Mouse (Mus musculus): ENCODE measurements around the gene Tmem183a. TPM values are rescaled to one million over a fixed set of nuclear protein-coding genes. Genes with fewer than 3 reads are reported as not detected.

The Tmem183a gene
- total RNA-seq, 2 experiments from 2014 or later, result 13.8 to 19.5 TPM

- intact Hi-C loops (cut with DNase I; ENCODE audit: low total_unique reads), result no loop called here
- peak; percentile 80 for DNase-seq
These were observed 29.7 kb downstream of the Tmem183a start for GRCm38 (mm10) chr1:134331879-134332635.

DNA sequence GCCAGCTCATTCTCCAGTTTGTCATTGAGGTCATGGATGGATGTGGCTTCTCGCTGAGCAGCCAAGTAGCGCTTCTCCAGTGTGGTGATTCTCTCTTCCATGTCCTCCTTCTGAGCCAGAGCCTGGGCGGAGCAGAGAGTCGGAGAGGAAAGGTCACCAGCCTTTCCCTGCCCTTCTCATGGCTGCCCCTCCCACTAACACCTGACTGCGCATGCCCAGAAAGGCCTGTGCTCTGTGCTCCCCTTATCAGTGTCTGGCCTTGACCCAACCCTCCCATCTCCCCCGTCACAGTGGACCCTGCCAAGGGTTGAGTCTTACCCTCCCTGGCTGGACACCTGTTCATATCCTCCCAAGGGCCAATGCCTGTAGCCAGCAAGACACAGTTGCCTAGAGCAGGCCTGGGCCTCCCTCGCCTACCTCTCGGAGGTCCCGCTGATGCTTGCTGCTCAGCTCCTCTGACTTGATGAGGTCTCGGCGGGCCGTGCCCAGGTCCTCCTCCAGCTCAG, 34.9 kb downstream of the Tmem183a start:
- intact Hi-C loops (cut with DNase I; ENCODE audit: low total_unique reads), result no loop called here
- DNase-seq, result no peak

DNA sequence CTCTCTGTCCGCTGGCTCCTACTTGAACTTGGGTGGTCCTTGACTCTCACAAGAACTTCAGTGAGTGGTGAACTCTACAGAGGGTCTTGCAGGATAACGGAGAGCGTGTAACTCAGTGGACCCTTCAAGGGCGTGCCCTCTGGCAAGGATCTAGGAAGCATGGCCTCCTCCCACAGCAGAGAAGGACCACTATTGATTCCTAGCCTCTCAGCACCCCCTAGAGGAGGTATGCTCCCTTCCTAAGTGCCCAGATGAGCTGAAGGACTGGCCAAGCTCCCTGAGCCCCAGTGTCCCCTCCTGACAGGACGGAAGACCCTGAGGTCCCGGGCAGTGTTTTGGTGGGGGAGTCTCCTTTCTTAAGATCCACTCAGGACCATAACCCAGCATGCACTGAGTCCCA, 39.2 kb downstream of the Tmem183a start:
- DNase-seq, result peak; percentile 47
- intact Hi-C loops (cut with DNase I; ENCODE audit: low total_unique reads), result loop anchor here (5.0 kb wide), 3 partner anchors 80 to 170 kb away; no protein-coding TSS in a partner anchor

DNA sequence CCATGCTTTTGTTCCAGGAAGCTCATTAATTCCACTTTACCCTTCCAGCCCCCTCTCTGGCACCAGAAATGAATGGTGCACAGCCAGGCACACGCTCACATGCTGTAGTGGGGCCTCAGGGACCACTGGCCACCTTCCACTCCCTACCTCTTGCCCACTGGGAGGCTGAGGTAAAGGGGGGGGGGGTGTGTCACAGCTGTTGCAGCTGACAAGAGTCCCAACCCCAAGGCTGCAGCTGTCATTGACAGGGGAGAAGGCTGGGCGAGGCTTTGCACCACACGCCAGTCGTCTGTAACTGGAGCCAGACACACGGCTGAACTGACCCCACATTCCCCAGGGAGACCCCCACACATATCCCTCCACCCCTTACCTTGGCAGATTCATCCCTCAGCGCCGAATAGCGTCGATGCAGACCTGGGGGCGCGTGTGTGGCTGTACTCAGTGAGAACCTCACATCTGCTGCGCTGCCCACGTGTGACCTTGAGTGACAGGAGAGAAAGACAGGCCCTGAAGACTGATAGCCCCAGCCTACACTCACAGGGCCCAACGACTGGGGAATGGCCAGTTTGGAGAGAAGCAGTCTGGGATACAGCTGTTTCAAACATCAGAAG, 41.0 kb downstream of the Tmem183a start:
- intact Hi-C loops (cut with DNase I; ENCODE audit: low total_unique reads), result loop anchor here (5.0 kb wide), 3 partner anchors 78 to 168 kb away; no protein-coding TSS in a partner anchor
- DNase-seq, result no peak

DNA sequence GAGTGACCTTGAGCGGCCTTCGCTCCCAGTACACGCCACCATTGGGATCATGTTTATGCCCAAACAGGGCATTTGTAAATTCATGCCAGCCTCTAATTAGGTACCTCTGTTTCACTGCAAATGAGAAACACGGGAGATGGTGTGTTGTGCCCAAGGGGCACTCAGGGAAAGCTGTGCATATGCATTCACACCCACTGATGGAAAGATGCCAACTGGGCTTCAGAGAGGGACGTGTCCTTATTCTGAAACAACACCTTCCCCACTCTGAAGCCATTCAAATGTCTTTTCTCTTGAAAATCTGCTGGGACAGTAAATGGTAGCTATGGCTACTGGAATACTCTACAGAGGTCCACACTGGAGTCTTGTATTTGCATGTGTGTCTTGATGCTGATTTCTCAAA, 43.5 kb downstream of the Tmem183a start:
- DNase-seq, result no peak
- intact Hi-C loops (cut with DNase I; ENCODE audit: low total_unique reads), result no loop called here

GRCm38 (mm10) chr1:134316361-134316760, 45.4 kb downstream of the Tmem183a start:
- no peak for DNase-seq
- intact Hi-C loops (cut with DNase I; ENCODE audit: low total_unique reads), result no loop called here

GRCm38 (mm10) chr1:134315181-134315580, 46.6 kb downstream of the Tmem183a start:
- intact Hi-C loops (cut with DNase I; ENCODE audit: low total_unique reads), result no loop called here

DNA sequence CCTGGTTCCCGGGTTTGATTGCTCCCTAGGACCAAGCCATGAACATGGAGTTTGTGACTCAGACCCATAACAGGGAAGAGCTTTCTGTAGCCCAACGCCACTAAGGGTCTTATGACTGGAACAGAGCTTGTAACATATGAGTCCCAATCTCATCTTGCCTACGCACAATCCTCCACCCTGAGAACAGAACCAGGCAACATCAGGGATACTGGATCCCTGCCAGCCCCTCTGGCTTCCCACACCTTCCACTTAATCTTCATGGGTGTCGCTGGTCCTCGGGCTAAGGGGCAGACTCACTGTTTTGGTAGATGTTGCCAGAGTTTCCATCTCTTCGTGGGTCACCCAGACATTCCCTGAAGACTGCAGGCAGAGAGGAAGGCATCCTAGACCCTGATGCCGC, 50.0 kb downstream of the Tmem183a start:
- intact Hi-C loops (cut with DNase I; ENCODE audit: low total_unique reads), result no loop called here
- DNase-seq, result no peak

More at GRCm38 (mm10) chr1:134315181-134315580, 46.6 kb downstream of the Tmem183a start:
- no peak for DNase-seq

DNA sequence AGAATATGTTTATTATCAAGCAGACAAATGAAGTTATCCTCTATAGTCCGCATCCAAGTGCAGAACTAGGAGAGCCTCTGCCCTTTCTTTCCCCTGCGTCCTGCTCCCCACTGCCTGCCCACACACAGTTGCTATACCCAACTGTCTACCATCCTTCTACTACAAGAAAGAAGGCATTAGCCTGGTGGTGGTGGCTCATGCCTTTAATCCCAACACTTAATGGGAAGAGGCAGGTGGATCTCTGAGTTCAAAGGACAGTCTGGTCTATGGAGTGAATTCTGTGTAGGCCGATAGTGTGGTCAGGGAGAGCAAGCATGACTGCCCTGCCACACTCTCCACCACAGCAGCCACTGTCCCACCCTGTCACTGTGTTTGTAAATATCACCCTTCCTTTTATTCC, 51.0 kb downstream of the Tmem183a start:
- intact Hi-C loops (cut with DNase I; ENCODE audit: low total_unique reads), result no loop called here
- DNase-seq, result no peak

GRCm38 (mm10) chr1:134310291-134310690, 51.5 kb downstream of the Tmem183a start:
- intact Hi-C loops (cut with DNase I; ENCODE audit: low total_unique reads), result no loop called here
- no peak for DNase-seq

GRCm38 (mm10) chr1:134307409-134307808, 54.4 kb downstream of the Tmem183a start:
- DNase-seq, result peak; percentile 57
- intact Hi-C loops (cut with DNase I; ENCODE audit: low total_unique reads), result no loop called here

GRCm38 (mm10) chr1:134304940-134305339, 56.8 kb downstream of the Tmem183a start:
- no peak for DNase-seq
- intact Hi-C loops (cut with DNase I; ENCODE audit: low total_unique reads), result no loop called here

DNA sequence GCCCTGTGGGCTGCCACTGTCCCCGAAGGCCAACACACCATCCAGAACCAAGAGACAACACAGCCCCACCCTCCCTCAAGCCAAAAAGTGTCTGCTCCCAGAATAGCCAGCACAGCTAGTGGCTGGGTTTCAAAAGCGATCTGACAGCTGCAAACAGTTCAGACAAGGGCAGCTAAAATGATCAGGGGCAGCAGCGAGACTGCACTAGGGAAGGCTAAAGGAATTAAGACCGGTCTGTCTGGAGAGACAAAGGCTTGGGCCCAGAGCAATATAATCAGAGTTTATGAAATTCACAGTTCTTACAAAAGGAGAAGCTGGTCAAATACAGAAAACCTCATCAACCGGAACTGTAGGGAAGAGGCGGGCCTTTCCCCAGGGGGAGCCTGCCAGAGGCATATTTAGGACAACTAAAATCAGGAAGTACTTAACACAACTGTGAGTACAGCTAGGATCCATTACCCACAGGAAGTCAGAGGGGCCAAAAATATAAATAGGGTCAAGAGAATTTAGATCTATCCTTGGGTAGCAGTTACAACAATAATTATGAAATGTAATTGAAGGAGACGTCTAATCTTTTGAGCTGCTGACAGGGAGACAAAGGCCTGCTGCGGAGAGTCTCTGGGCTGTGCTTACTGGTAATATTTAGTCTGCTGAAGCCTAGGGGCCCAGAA, 59.1 kb downstream of the Tmem183a start:
- peak; percentile 84 for DNase-seq
- intact Hi-C loops (cut with DNase I; ENCODE audit: low total_unique reads), result no loop called here

GRCm38 (mm10) chr1:134298636-134299411, 63.0 kb downstream of the Tmem183a start:
- intact Hi-C loops (cut with DNase I; ENCODE audit: low total_unique reads), result no loop called here
- peak; percentile 60 for DNase-seq

- intact Hi-C loops (cut with DNase I; ENCODE audit: low total_unique reads), result no loop called here
- DNase-seq, result peak; percentile 54
These were observed 64.5 kb downstream of the Tmem183a start for GRCm38 (mm10) chr1:134297265-134297664.

Other genes starting within 250 kb of the Tmem183a start
- 1 to 10 TPM; 1.4 to 2.0 TPM for gene Chil1, start 179.8 kb downstream of the Tmem183a start, total RNA-seq (2021)
- 100 to 1,000 TPM; 716 to 830 TPM for gene Mybph, start 168.5 kb downstream of the Tmem183a start, total RNA-seq (2021)
- under 1 TPM; 0.58 to 0.78 TPM for gene Adora1, start 126.5 kb downstream of the Tmem183a start, total RNA-seq (2021)
- 10 to 100 TPM; 67.9 to 75.3 TPM for gene Myog, start 72.0 kb downstream of the Tmem183a start, total RNA-seq (2021)
- gene Ppfia4, start 29.1 kb downstream of the Tmem183a start, total RNA-seq (2021), result 1 to 10 TPM; 4.3 to 6.7 TPM
- not detected for gene 4933406M09Rik, start 24.0 kb upstream of the Tmem183a start, total RNA-seq (2021)
- 100 to 1,000 TPM; 109 to 120 TPM for gene Cyb5r1, start 43.6 kb upstream of the Tmem183a start, total RNA-seq (2021)
- gene Adipor1, start 53.4 kb upstream of the Tmem183a start, total RNA-seq (2021), result 100 to 1,000 TPM; 121 to 123 TPM
- gene Klhl12, start 93.6 kb upstream of the Tmem183a start, total RNA-seq (2021), result 10 to 100 TPM in 1 of 2 experiments, 1 to 10 TPM in 1; 9.3 to 10.5 TPM
- 1 to 10 TPM; 5.7 to 6.7 TPM for gene Rabif, start 132.7 kb upstream of the Tmem183a start, total RNA-seq (2021)
- gene Mgat4e, start 187.7 kb upstream of the Tmem183a start, total RNA-seq (2021), result not detected
- gene Kdm5b, start 198.2 kb upstream of the Tmem183a start, total RNA-seq (2021), result 10 to 100 TPM; 16.6 to 17.0 TPM